Mouse (Mus musculus) gastrocnemius, postnatal 25 days (tissue): ENCODE results near the gene Rufy1. TPM values are rescaled to one million over a fixed set of nuclear protein-coding genes. Genes with fewer than 3 reads are reported as not detected.
A peak's percentile ranks its signal among the peaks of the same experiment; 100 is the strongest.
"Not testable (repeated sequence)": the region's sequence is repeated elsewhere in the genome, so short reads cannot be mapped to it uniquely, and the experiment has no call there.

Experiments used
- DNase-seq: peaks from one replicate; pipeline ENCODE4 v3.0.0; 2022
- total RNA-seq, 2 experiments: library from RNA; stranded (reverse); gene quantifications; 1 replicate in 1 of 2; 2 replicates in 1 of 2; pipeline ENCODE4 v1.2.3; 2021

Rufy1 gene
- total RNA-seq, 2 experiments from 2014 or later, result 17.9 to 21.6 TPM

DNA sequence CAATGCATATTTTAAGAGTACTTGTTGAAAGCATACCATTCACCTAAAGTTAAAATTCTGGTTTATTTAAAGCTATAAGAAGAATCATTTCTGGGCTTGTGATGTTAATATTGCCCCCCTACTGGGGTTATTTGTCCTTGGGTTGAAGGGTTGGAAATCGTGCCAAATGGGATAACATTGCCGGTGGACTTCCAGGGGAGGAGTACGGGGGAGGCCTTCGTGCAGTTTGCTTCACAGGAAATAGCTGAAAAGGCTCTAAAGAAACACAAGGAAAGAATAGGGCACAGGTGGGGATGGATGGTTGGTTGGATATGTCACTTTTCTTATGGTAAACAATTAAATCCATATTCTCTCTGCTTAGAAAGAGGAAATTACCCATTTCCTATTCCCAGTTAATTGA lies 49.6 kb downstream of the Rufy1 start:
- no peak for DNase-seq

DNA sequence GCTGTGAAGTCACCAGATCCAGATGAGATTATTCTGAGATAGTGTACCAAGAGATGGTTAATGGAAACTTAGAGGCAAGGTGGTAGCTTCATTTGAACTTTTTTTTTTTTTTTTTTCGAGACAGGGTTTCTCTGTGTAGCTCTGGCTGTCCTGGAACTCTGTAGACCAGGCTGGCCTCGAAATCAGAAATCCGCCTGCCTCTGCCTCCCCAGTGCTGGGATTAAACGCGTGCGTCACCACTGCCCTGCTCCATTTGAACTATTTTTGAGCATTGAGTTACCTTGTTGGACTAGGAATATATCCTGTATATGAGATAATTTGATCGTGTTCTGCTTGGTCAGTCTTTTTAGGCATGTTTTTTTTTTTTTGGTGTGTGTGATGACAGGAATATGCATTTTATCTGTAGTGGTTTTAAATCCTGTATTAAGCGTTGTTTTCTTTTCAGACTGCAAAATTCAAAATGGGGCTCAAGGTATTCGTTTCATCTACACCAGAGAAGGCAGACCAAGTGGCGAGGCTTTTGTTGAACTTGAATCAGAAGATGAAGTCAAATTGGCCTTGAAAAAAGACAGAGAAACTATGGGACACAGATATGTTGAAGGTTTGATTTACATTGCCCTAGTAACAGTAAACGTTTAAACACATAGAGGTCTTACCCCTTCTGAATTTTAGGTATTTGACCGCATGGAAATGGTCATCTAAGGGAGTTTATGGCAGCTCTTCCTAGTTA lies 51.7 kb downstream of the Rufy1 start:
- DNase-seq, result no peak

DNA sequence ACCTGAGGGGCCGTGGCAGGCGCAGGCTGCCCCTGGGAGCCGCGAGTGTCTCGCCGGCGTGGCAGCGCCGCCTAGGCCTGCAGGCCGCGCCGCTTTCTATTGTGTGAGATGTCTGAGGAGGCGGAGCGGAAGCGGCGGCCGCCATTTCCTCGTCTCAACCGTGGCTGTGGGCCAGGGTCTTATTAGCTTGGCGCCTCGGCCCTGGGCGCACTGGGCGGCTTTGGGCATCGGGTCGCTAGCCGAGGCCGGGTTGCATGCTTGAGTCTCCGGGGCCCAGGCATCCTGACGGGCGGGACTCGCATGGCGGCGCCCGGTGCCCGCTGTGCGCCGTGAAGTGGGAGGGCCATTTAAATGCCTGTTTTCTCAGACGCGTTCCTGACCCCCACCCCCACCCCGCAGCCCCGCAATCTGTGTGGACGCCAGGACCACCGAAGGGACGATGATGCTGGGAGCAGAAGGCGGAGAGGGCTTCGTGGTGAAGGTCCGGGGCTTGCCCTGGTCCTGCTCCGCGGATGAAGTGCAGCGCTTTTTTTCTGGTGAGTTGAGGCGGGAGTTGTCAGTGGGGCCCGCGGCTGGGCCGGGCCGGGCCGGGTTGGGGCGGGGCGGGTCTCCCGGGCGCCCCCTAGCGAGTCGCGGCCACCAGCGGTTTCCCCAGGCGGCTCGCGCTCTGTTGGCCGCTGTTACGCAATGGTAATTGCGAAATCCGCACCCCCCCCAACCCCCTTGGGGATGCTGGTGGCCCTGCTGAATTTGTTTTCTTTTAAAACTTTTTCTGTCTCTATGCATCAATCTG lies 52.8 kb downstream of the Rufy1 start:
- peak; percentile 92 for DNase-seq

DNA sequence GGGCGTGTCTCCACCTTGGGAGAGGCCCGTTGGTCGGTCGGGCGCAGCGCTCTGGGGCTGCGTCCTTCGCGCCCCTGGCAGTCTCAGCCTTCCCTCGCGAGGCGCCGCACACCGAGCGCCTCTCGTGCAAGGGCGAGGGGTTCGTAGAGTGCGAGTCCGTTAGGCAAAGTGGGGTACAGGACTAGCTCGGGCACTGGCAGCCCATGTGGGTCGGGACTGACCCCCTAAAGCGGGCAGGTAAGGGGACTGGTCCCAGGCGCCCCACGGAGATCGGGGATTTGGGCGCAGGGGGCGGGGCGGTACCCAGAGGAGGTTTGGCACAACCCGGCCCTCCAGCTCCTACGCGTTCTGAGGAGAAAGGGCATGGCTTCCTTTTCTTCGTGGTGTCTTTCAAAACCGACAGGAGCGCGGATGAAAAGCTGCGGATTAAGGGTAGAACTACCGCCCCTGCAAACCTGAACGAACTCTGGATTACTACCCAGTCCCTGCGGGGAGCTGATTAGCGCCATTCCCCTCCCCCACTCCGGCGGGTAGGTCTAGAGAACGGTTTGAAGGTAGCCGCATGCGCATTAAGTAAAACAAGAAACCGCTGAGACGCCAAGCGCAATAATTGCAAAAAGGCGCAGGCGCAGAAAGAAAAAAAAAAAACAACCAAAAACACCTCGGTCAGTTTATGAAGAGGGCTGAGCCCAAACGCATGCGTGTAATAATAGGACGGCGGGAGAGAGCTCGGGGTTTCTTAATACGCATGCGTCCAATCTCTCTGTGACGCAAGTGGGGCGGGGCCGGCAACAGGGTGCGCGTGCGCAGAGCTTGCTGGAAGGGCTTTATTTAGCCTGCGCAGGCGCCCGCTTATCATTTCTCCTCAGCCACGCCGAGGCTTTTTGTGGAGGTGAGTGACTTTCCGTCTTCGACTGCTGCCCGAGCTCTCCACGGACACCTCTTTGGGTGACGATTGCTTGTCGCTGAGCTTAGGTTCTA lies 53.7 kb downstream of the Rufy1 start, which contains the start of gene Hnrnph1:
TSS of gene Hnrnph1 (plus strand) at position 80 of the 981 bp plus-strand sequence.
- DNase-seq, result peak; percentile 97

DNA sequence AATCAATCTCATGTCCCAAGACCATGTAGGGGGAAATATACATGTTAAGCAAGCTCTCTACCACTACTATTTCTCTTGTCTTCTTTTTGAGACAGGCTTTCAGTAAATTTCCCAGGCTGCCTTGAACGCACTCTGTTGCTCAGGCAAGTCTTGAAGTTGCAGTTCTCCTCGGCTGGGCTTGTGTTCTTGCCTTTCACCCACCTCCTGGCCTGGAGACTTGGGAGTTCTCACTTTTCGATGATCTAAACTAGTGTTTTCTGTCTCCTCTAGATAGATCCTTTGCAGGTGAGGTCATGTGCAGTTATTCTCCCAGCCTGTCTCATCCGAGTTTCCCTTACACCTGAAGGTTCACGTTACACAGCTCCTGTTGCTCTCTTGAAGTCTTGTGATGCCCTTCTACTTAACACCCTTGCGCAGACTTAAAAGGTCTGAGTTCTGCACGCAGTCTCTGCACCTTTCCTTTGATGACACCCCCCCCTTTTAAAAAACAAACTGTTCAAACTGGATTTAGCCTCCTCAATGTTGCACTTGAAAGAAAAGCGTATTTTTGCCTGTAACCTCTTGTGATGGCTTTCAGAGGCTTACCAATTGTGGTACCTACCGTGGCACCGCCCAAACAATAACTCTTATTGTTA lies 54.7 kb downstream of the Rufy1 start:
- no peak for DNase-seq

DNA sequence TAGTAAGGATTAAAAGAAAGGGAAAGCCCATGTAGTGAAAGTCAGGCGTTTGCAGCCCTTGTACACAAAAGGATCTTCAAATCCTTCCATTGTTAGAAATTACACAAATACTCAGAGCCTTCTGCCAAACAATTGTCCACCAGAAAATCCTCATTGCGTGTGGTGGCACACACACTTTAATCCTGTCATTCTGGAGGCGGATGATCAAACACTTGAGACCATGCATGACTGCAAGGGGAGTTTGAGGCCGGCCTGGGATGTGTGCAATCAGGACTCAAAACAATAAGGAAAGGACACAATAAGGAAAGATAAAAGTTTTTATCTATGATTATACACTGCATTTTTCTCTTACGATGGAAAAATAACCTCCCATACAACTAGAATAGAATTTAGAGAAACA lies 55.5 kb downstream of the Rufy1 start:
- DNase-seq, result no peak

DNA sequence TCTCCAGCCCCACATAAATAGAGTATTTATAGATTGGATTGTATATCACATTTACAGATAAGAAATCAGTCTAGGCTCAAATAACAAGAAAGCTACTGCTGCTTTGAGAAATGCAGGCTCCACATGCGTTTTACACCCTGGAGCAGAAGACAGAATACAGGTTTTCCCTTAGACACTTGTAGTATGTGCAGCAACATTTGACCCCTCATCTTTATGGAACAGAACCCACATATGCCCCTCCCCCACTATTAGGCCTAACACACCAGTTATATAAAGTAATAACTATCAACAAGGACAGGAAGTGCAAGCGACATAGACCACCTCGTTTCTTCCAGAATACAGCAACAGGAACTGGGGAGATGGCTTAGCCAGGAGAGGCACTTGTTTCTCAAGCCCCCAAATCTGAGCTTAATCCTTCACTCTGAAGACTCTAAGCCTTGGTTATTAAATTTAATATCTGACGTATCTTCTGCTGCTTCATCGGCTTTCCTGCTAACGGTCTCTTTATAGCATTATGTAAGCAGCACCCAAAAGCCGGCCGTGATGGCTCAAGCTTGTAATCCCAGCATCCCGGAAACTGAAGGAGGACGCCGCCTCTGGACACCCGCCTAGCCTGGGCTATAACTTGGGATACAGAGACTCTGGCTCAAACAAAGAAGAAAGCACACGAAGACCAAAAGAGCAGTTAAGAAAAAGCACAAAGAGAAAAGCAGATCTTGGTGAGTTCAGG lies 56.5 kb downstream of the Rufy1 start:
- no peak for DNase-seq

DNA sequence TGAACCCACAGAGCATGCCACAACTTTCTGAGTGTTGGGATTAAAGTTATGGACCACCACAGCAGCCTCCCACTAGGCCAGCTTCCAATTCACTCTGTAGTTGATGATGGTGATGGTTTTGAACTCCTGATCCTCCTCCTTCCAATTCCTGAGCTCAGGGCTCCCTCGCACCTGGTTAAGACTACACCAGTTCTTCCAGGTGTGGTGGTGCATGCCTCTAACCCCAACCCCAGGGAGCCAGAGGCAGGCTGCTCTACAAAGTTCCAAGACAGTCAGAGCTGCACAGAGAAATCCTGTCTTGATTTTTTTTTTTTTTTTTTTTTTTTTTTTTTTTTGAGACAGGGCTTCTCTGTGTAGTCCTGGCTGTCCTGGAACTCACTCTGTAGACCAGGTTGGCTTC lies 57.3 kb downstream of the Rufy1 start:
- DNase-seq, result no peak

DNA sequence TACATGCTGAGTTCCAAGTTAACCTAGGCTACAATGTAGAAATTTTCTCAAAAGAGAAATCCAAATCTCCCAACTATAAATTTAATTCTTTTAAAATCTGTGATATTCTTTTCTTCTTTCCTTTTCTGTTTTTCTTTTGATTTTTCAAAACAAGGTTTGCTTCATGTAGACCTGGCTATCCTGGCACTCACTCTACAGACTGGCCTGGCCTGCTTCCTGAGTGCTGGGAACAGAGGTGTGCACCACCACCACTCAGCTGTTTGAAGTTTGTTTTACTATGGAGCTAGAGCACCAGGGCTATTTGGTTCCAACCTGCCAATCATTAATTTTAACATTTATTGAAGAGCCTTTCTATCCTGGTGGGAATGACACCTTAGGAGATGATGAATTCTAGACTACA lies 57.8 kb downstream of the Rufy1 start:
- DNase-seq, result no peak

DNA sequence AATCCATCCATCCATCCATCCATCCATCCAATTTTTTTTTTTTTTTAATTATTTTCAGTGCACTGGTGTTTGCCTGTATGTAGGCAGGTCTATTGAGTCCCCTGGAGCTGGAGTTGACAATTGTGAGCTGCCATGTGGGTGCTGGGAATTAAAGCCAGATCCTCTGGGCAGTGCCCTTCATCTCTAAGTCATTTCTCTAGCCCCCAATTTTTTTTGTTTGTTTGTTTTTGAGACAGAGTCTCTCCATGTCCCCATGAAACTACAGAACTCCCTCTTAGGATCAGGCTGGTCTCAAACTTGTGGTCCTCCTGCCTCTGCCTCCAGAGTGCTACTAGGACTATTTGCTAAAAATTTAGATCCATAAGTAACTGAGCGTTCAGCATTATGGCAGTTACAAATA lies 59.0 kb downstream of the Rufy1 start:
- no peak for DNase-seq

DNA sequence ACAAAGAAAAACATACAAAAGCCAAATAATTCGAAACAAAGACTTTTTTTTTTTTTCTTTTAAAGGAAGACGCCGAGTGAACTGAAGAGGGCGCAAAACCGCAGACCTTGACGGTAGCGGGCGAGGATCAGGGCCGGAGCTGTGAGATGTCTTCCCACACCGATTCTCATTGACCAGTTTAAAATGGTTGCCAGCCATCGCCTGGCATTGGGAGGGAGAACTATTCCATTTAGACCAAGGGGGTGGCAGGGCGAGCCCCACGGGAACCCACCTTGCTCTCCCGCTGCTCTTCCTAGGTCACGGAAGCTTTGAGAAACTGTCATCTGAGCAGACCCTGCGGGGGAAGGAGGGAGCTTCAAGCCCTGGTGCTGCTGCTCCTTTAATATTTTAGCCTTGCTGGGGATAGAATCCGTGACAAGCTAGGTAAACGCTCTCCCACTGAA lies 59.5 kb downstream of the Rufy1 start:
- DNase-seq, result peak; percentile 31

DNA sequence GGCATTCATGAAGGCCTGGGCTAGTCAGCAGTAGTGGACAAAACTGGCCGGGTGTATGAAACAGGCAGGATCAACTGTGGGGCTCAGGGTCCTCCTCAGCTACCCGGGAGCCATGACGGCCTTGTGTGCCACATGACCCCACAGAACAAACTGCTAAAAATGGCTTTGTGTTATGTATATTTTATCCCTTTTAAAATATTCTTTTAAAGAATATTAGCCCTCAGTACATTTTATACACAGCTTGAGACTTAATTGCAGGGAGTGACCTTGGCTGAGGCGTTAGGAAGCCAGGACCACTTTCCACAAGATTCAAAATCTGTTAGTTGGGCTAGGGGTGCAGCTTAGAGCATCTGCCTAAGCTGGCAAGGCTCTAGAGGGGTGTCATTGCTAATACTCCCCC lies 60.0 kb downstream of the Rufy1 start:
- no peak for DNase-seq

DNA sequence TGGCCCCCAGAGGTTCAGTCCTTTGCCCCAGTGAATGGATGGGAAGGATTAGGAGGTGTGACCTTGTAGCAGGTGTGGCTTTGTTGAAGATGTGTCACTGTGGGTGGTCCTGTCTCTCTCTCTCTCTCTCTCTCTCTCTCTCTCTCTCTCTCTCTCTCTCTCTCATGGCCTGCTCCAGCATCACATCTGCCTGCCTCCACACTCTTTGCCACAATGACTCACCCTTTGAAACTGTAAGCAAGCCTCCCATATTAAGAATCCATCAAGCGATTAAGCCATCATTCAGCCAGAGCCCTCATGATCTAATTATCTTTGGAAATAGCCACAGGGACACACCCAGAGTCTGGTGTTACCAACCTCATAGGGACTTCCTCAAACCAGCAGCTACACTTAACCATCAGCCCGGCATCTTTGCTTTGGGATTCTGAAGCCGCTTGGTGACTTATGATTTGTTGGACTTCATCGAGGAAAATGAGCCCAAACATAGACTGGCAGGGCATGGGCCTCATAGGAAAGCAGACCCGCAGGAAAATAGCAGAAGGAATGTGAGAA lies 61.5 kb downstream of the Rufy1 start:
- no peak for DNase-seq

DNA sequence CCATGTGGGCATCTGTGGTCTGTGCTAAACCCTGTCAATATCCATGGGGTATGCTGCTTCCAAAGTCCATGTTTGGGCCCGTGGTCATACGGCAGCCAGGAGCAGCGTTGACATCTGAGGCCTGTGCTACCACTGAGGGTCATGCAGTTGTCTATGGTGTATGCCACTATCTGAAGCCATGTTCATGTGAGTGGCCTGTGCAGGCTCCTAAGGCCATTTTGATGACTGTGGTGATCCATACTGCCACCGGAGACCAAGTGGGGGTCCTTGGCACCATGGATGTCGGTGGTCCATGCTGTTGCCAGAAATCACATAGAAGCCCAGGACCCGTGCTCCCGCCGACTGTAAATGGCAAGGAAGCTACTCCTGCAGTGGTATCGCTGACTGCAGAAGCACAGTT lies 63.4 kb downstream of the Rufy1 start:
- DNase-seq, result no peak

DNA sequence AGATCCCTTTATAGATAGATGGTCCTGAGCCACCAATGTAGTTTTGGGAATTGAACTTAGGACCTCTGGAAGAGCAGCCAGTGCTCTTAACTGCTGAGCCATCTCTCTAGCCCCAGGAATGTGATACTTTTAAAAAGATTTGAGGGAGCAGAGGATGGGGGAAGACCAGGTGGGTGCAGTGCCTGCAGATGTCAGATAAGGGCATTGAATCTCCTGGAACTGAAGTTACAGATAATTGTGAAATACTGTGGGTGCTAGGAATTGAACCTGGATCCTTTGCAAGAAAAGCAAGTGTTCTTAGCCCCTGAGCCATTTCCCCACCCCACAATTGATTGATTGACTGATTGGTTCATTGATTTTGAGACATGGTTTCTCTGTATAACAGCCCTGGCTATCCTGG lies 65.6 kb downstream of the Rufy1 start:
- DNase-seq, result no peak

DNA sequence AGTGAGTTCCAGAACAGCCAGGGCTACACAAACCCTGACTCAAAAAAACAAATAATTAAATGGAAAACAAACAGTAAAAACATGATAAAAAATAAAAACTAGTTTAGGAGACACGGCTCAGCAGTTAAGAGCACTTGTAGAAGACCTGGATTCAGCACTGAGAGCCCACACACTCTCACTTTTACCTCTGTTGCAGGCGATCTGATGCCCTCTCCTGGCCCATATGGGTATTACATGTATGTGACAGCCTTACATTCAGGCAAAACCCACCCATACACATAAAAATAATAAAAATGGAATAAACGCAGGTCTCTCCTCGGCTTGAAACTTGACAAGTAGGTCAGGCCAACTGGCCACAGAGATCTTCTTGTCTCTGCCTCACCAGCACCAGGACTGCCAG lies 66.4 kb downstream of the Rufy1 start:
- peak; percentile 39 for DNase-seq

DNA sequence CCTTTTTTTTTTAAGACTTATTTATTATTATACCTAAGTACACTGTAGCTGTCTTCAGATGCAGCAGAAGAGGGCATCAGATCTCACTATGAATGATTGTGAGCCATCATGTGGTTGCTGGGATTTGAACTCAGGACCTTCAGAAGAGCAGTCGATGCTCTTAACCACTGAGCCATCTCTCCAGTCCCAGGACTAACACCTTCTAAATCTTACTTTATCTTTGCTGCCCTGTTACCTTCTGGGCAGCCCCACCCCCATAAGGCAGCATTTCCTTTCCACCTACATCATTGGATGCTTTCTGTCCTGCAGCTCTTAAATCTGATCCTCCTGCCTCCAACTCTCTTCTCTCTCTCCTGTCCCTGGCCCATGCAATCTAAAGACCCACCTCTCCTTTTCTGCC lies 69.6 kb downstream of the Rufy1 start:
- not testable (repeated sequence) for DNase-seq

DNA sequence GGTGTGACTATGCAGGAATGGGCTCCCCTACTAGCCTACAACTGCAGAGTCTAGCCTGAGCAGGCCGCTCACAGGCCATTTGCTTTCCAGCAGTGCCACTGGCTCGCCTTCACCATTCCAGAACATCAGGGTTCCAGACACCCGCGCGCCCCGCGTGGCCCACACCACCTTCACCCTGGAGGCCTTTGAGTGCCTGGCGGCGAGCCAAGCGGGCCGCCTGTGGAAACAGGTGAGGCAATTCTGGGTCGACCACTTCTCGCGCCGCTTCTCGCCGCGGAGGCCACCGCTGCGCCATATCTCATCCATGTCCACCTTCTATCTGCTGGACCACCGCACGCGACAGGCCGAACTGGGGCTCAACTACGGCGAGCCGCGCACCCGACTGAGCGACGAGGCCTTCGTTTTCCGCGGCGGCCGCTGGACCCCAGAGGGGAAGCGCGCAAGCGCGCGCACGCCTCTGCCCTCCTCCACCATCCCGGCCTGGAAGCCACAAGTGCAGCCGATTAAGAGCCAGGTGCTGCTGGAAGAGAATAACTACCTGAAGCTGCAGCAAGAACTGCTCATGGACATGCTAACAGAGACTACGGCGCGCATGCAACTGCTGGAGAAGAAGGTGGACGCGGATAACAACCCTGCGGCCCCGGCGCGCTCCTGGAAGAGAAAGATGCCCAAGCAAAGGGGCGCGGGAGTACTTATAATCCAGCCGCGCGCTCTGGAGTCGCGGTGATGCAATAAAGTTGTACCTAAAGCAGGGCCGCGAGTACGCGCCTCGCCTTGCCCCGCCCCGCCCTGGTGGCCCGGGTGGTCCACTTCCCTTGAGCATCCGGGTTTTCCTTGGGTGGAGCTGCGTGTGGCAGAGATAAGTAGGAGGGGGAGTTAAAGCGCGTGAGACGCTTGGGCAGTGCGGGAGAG lies 71.7 kb downstream of the Rufy1 start:
- DNase-seq, result peak; percentile 20

DNA sequence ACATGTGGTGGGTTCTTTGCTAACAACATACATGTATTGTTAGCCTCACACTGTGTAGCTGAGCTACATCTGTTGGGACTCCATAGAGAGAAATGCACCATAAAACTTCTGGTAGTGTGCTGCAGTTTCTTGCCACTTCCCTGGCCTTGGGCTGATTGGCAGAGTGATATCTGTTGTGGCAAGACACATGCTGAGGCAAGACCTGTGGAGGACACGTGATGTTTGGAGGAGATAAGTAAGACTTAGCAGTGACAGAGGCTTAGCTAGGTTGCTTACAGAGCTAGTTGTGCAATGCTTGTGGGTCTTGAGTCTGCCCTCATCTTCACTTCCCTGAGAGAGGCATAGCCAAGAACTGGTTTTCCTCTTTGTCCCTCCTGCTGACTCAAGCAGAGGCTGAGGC lies 75.5 kb downstream of the Rufy1 start:
- no peak for DNase-seq

DNA sequence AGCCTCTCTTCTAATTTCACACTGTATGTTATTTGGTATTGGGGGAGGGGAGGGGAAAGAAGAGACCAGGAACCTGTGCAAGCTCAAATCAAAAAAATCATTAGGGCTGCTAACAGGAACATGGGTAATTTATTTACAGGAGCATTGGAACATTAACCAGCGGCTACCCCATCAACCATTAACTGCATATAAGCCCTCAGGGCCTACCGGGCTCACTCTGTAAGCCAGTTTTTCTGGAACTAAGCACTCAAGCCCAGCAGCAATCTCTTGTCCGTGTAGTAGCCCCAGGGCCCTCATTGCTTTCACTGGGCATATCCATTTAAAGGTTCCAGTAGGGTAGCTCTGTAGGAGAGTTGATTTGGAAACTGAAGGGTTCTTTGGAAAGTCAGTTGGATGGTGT lies 76.1 kb downstream of the Rufy1 start:
- no peak for DNase-seq
